Mouse (Mus musculus) macrophage (primary cell): ENCODE data around the gene Arhgef7. TPM values are rescaled to one million over a fixed set of nuclear protein-coding genes. Genes with fewer than 3 reads are reported as not detected.

Experiments
- H3K27ac ChIP-seq: fragments of 350-480 bp; formaldehyde crosslinking; 2 replicates; pipeline ENCODE4 v1.9.0; 2021
- H3K36me3 ChIP-seq: fragments of 350-480 bp; formaldehyde crosslinking; 2 replicates; pipeline ENCODE4 v1.9.0; 2021; ENCODE audit errors: inconsistent target
- H3K4me3 ChIP-seq: fragments of 350-480 bp; formaldehyde crosslinking; 2 replicates; pipeline ENCODE4 v1.9.0; 2021; ENCODE audit errors: inconsistent target
- H3K79me2 ChIP-seq: fragments of 350-480 bp; formaldehyde crosslinking; 2 replicates; pipeline ENCODE4 v1.9.0; 2021; ENCODE audit errors: inconsistent target
- WGBS: methylation state at CpG from one replicate; pipeline ENCODE4 v1.1.7; 2026; ENCODE audit warnings: inconsistent platforms; ENCODE audit not compliant: missing documents; 5-methylcytosine and 5-hydroxymethylcytosine counted together
- polyA plus RNA-seq: library from polyadenylated mRNA; stranded (reverse); fragments of 250-400 nt; gene quantifications from 3 replicates; pipeline ENCODE4 v1.2.4, GENCODE M21; 2018; ENCODE audit warnings: inconsistent platforms

Gene Arhgef7
- polyA plus RNA-seq, 1 experiment from 2014 or later, result 50.2 TPM

DNA sequence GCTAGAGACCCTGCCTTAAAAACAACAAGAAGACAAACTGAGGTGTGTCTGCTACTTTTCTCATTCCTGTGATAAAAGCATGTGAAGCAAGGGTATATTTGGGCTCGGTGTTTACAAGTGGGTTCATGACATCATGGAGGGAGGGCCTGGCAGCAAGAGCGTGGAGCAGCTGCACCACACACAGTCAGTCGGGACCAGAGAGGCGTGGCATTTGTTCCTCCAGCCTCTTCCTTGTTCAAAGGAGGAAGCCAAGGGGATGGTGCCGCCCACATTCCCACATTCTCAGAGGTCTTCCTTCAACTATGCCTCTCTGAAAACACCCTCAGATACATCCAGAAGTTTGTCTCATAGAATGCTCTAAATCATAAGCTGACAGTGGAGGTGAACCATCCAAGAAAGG lies 23.7 kb upstream of the Arhgef7 start:
- Histone ChIP-seq H3K79me2 (no peaks in the 10 kb centered on the region), H3K36me3 (no peaks in the 10 kb centered on the region), H3K4me3 (no peak overlapping the region), H3K27ac (no peak overlapping the region)
- WGBS, result 92% methylated on average over 5 of the region's 5 CpGs

GRCm38 (mm10) chr8:11704716-11705420 lies 22.7 kb upstream of the Arhgef7 start:
- Histone ChIP-seq H3K27ac (no peak overlapping the region), H3K79me2 (no peaks in the 10 kb centered on the region), H3K4me3 (no peak overlapping the region), H3K36me3 (no peaks in the 10 kb centered on the region)
- 72% methylated on average over 6 of the region's 6 CpGs for WGBS

DNA sequence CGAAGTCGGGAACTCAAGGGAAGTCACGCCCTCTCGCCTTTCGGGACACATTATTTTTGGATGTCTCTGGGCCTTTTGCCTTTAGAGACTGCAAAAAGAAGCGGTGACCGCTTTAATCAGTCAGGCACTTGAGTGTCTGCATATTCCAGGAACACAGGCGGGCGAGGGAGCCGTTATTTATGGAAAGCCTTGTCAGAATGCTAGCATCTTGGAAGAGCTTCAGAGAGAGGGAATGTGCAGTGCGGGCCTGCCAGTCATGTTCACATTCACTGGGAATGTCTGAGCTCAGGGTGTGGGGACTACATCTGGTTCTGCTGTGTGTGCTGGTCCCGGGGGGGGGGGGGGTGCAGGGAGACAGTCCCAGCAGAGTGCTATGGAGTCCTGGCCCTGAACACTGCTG lies 21.7 kb upstream of the Arhgef7 start:
- H3K79me2 ChIP-seq, result no peaks in the 10 kb centered on the region
- WGBS, result 92% methylated on average over 12 of the region's 12 CpGs
- no peaks in the 10 kb centered on the region for H3K36me3 ChIP-seq

GRCm38 (mm10) chr8:11707701-11708100 lies 19.8 kb upstream of the Arhgef7 start:
- Histone ChIP-seq H3K27ac (no peak overlapping the region), H3K4me3 (no peak overlapping the region), H3K36me3 (no peaks in the 10 kb centered on the region), H3K79me2 (no peaks in the 10 kb centered on the region)
- WGBS, result 58% methylated on average over 3 of the region's 3 CpGs

More for the DNA sequence above, 21.7 kb upstream of the Arhgef7 start:
- H3K4me3 ChIP-seq, result no peak overlapping the region
- H3K27ac ChIP-seq, result no peak overlapping the region

GRCm38 (mm10) chr8:11708815-11709214 lies 18.7 kb upstream of the Arhgef7 start:
- H3K4me3 ChIP-seq, result no peak overlapping the region
- no peak overlapping the region for H3K27ac ChIP-seq
- H3K36me3 ChIP-seq, result no peaks in the 10 kb centered on the region
- WGBS, result 89% methylated on average over 2 of the region's 2 CpGs
- H3K79me2 ChIP-seq, result no peaks in the 10 kb centered on the region

GRCm38 (mm10) chr8:11709542-11709941 lies 18.0 kb upstream of the Arhgef7 start:
- H3K79me2 ChIP-seq, result no peaks in the 10 kb centered on the region
- H3K36me3 ChIP-seq, result no peaks in the 10 kb centered on the region
- H3K4me3 ChIP-seq, result no peak overlapping the region
- no peak overlapping the region for H3K27ac ChIP-seq
- 92% methylated on average over 3 of the region's 3 CpGs for WGBS

DNA sequence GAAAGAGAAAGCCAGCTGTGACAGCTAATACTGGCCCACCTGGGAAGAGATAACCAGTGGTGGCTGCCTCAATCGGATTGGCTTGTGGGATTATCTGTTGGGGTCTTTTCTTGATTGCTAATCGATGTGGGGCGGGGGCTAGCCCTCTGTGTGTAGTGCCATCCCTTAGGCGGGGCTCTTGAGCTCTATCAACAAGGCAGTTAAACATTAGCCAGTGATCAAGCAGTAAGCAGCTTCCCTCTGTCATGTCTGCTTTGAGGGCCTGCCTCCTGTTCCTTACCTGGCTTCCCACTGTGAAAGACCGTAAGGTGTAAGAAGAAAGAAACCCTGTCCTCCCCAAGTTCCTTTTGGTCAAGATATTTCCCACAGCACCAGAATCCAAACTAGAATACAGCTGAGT lies 17.1 kb upstream of the Arhgef7 start:
- no peaks in the 10 kb centered on the region for H3K36me3 ChIP-seq
- no peak overlapping the region for H3K4me3 ChIP-seq
- H3K27ac ChIP-seq, result no peak overlapping the region
- no peaks in the 10 kb centered on the region for H3K79me2 ChIP-seq
- WGBS, result 78% methylated on average over 3 of the region's 5 CpGs

GRCm38 (mm10) chr8:11712244-11712643 lies 15.3 kb upstream of the Arhgef7 start:
- Histone ChIP-seq H3K4me3 (no peak overlapping the region), H3K36me3 (no peaks in the 10 kb centered on the region)
- 90% methylated on average over 6 of the region's 6 CpGs for WGBS

GRCm38 (mm10) chr8:11717194-11717593 lies 10.3 kb upstream of the Arhgef7 start:
- WGBS, result 33% methylated on average over 4 of the region's 4 CpGs
- H3K79me2 ChIP-seq, result no peaks in the 10 kb centered on the region
- H3K27ac ChIP-seq, result no peak overlapping the region
- no peak overlapping the region for H3K4me3 ChIP-seq
- H3K36me3 ChIP-seq, result no peaks in the 10 kb centered on the region

More at GRCm38 (mm10) chr8:11712244-11712643, 15.3 kb upstream of the Arhgef7 start:
- H3K27ac ChIP-seq, result no peak overlapping the region
- no peaks in the 10 kb centered on the region for H3K79me2 ChIP-seq

DNA sequence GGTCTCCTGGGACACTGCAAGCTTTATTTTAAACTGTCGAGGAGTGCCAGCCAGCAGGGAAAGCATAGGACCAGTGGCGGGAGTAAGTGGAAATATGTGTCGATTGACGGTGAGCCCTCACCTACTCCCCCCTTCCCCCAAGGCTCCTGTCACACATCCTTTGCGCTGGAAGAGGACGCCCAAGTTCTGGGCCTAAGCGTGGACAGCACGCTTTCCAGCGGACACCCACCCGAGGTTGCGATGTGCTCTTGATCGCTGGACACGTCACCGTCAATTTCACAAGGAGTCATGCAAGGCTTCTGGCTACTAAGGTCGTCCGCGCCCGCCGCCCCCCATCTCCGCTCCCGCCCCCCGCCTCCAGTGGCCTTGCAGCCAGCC lies 259 bp upstream of the Arhgef7 start:
- Histone ChIP-seq H3K36me3 (no peaks in the 10 kb centered on the region), H3K4me3 (no peak overlapping the region), H3K79me2 (no peaks in the 10 kb centered on the region), H3K27ac (no peak overlapping the region)
- WGBS, result 7% methylated on average over 10 of the region's 22 CpGs

GRCm38 (mm10) chr8:11728482-11729295 lies 1.2 kb downstream of the Arhgef7 start:
- Histone ChIP-seq H3K36me3 (no peaks in the 10 kb centered on the region), H3K27ac (no peak overlapping the region), H3K4me3 (no peak overlapping the region), H3K79me2 (no peaks in the 10 kb centered on the region)
- WGBS, result 4% methylated on average over 47 of the region's 61 CpGs

- H3K36me3 ChIP-seq, result no peaks in the 10 kb centered on the region
- 72% methylated on average over 12 of the region's 12 CpGs for WGBS
- H3K4me3 ChIP-seq, result no peak overlapping the region
- H3K79me2 ChIP-seq, result no peaks in the 10 kb centered on the region
- no peak overlapping the region for H3K27ac ChIP-seq
Observed at GRCm38 (mm10) chr8:11730271-11730940, 2.9 kb downstream of the Arhgef7 start.

- Histone ChIP-seq H3K27ac (no peak overlapping the region), H3K79me2 (no peaks in the 10 kb centered on the region), H3K4me3 (no peak overlapping the region), H3K36me3 (no peaks in the 10 kb centered on the region)
- WGBS, result 86% methylated on average over 15 of the region's 15 CpGs
Observed at GRCm38 (mm10) chr8:11735672-11736235, 8.2 kb downstream of the Arhgef7 start.

GRCm38 (mm10) chr8:11737096-11737495 lies 9.6 kb downstream of the Arhgef7 start:
- Histone ChIP-seq H3K4me3 (no peak overlapping the region), H3K36me3 (no peaks in the 10 kb centered on the region), H3K79me2 (no peaks in the 10 kb centered on the region), H3K27ac (no peak overlapping the region)
- WGBS, result 69% methylated on average over 6 of the region's 6 CpGs
